Mouse (Mus musculus) T-helper 2 cell (primary cell): ENCODE measurements around the gene 4930556J24Rik.
"Not testable (repeated sequence)": the region's sequence is repeated elsewhere in the genome, so short reads cannot be mapped to it uniquely, and the experiment has no call there.

ENCODE experiments used
- in situ Hi-C: fragments of 300-600 bp; cut with MboI, MseI; formaldehyde crosslinking; loops from one replicate; pipeline ENCODE4 v1.15.1; 2025; ENCODE audit warnings: high pct_unique_total_duplicates

The 4930556J24Rik gene

DNA sequence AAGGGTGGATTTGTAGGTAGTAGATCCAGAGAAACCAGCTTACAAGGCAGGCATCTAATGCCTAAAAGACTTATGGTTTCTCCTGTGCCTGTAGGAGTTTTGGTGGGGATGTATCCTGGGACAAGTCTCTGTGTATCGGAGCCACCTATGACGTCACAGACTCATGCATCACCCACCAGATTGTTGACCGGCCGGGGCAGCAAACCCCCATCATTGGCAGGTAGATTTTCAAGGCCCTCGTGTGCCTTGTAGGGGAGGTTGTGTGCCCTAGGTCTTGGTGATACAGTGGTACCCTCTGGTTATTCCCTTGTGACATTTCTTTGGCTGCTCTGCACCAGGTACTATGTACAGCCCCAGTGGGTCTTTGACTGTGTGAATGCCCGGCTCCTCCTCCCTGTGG, at the start of gene 4930556J24Rik:
TSS of gene 4930556J24Rik (minus strand) at position 101 of the 400 bp plus-strand sequence.
- in situ Hi-C loops: no loop called here

DNA sequence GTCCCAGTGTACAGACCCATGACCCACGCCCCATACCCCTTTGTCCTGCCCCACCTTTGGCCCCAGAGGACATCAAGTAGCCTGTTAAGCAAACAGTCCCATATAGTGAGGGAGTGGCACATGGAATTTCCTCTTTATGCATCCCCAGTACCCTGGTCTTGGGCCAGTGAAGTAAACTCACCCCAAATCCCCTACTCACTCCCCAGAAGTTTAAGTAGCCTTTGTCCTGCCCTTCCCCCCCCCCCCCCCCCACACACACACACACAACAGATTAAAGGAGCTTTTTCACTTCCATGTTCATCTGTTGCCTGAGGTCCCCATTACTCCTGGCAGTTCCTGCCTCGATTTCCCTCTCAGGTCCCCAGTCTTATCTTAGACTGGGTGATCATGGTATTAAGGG, 46.7 kb upstream of the 4930556J24Rik start:
- in situ Hi-C loops: no loop called here

DNA sequence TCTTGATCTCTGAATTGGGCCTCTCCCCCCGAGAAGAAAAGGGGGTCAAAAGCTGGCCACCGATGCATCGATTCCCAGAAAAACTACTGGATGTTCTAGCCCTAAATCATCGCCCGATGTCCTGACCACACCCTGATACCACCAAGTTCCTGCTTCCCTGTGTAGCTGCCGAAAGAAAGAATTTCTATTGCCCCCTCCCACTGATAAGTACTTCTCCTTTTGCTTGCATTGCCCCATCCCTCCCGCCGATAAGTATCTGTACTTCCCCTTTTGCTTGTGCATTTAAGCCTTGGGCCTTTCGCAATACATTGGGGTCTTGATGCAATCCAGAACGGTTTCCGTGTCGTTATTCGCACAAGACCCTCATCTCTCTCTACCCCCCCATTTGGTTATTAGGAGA, 45.5 kb upstream of the 4930556J24Rik start:
- in situ Hi-C loops: not testable (repeated sequence)

DNA sequence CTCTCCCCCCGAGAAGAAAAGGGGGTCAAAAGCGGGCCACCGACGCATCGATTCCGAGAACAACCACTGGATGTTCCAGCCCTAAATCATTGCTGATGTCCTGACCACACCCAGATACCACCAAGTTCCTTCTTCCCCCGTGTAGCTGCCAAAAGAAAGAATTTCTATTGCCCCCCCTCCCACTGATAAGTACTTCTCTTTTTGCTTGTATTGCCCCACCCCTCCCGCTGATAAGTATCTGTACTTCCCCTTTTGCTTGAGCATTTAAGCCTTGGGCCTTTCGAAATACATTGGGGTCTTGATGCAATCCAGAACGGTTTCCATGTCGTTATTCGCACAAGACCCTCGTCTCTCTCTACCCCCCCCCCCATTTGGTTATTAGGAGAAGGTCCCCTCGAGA, 39.2 kb upstream of the 4930556J24Rik start:
- in situ Hi-C loops: not testable (repeated sequence)

DNA sequence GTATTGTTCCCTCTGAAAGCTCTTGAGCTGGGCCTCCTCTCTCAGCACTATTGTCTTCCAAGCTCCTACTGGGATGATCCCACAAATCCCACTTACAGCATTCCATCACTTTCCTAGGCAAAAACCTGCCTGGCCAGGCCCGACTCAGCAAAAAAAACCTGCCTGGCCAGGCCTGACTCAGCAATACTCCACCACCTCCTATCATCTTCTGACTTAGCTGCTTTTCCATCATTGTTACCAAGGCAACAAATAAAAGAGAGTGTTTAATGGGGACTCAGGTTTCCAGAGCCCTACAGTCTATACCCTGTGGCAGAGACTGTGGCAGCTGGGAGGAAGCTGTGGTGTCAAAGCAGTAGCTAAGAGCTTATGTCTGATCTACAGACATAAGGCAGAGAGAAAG, 36.0 kb upstream of the 4930556J24Rik start:
- in situ Hi-C loops: loop anchor here (5.0 kb wide), 1 partner anchor 75 kb away; no protein-coding TSS in a partner anchor

DNA sequence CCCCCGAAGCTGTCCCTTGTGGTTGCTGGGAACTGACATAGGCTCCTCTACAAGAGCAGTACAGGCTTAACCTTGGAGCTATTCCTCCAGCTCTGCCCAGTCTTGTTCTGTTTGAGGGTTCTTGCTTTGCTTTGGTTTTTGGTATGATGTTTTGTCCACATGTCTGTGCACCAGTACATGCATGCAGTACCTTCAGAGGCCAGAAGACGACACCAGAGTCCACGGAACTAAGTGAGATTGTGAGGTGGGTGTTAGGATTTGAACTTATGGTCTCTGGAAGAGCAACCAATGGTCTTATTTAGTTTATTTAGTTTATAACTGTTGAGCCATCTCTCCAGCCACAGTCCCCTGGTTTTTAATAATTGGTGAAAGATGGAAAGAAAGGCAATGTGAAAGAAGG, 29.9 kb upstream of the 4930556J24Rik start:
- in situ Hi-C loops: no loop called here

DNA sequence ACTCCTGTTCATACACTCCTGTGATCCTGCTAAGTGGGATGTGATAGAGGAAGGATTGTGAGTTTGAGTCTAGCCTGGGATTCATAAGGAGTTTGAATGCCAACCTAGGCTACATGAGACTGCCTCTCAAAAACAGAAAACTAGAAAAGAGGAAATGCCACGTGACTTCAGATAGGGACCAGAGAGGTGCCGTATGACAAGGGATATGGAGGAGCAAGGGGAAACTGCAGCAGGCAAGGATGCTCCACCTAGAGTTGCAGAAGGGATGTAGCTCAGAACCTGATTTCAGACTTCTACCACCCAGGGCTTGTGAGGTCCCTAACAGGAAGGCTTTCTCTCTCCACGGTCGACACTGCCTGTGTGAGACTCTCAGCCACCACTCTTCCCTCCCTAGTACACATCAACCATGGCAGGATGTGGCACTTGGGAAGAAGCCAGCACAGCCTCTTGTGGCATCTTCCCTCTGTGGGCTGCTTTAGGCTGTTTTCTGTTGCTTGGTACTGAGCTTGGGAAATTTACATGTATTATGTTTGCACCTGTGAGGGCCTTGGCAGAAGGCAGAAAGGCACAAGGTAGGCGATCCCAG, 28.7 kb upstream of the 4930556J24Rik start:
- in situ Hi-C loops: no loop called here

DNA sequence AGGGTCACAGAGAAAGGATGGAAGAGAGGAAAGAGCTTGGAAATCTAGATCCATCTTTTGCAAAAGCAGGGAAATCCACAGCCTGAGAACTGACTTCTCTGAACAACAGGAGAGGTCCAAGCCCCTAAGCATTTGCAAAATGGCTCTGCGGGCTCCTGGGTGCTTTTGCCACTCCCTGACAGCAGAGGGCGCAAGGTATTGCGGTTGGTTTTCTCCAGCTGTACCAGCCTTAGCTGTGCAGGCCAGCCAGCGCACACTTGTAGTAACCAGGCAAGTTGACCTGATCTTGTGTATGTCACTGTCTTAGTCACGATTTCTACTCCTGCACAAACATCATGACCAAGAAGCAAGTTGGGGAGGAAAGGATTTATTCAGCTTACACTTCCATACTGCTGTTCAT, 25.0 kb upstream of the 4930556J24Rik start:
- in situ Hi-C loops: no loop called here

DNA sequence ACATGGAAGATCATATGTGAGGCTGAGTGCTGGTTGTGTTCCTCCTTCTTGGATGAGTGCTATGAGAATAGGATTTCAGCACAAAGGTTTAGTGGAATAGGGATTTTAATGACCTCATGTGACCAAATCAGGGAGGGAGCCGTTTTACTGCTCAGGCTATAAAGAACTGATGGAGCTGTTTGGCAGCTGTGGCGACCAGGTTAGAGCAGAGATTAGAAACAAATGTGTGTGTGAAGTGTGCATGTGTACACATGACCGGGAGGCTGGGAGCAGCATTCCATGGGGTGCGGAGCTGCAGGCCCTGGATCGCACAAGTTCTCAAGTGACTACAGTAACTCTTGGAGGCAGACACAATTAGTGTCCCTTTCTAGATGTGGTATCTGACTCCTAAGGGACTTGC, 23.0 kb upstream of the 4930556J24Rik start:
- in situ Hi-C loops: no loop called here

DNA sequence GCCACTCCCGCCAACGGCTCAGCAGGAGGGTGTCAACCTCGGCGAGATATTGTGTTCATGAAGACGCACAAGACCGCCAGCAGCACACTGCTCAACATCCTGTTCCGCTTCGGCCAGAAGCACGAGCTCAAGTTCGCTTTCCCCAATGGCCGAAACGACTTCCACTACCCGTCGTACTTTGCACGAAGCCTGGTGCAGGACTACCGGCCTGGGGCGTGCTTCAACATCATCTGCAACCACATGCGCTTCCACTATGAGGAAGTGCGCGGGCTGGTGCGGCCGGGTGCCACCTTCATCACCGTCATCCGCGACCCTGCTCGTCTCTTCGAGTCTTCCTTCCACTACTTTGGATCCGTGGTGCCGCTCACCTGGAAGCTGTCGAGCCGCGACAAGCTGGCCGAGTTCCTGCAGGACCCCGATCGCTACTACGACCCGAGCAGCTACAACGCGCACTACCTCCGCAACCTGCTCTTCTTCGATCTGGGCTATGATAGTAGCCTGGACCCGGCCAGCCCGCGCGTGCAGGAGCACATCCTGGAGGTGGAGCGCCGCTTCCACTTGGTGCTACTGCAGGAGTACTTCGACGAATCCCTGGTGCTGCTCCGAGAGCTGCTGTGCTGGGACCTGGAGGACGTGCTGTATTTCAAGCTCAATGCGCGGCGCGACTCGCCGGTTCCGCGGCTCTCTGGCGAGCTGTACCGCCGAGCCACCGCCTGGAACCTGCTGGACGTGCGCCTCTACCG, 21.6 kb upstream of the 4930556J24Rik start:
- in situ Hi-C loops: no loop called here

DNA sequence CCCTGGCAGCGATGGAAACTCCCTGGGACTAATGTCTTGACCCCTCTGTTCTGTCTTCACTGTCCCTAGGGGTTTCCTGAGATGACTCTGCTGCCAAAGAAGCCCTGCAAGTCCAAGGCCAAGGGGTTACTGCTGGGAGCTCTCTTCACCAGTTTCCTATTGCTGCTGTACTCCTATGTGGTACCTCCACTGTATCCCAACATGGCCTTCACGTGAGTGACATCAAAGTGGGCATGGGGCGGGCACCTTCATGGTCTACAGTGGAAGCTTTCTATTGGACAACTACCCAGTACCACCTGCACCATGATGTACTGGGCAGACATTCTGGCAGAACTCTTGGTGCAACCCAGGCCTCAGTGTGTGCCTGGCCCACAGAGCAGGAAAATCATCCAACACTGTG, 20.3 kb upstream of the 4930556J24Rik start:
- in situ Hi-C loops: no loop called here

DNA sequence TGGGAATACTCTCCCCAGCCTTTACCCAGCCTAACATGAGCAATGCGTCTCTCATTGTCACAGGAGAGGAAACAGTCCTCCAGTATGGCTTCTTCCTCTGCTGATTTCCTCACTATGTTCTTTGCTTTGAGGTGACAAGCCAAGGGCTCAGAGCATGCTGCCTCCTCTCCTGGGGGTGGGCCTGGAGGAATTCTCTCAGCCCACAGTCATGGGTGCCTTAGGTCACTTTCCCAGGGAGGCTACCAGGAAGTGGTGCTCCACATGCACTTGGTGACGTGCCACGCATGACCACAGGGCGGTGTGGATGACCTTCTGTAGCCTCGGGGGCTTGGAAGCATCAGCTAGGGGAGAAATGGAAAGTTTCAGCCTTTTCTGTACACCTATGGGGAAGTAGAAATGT, 18.9 kb upstream of the 4930556J24Rik start:
- in situ Hi-C loops: no loop called here

DNA sequence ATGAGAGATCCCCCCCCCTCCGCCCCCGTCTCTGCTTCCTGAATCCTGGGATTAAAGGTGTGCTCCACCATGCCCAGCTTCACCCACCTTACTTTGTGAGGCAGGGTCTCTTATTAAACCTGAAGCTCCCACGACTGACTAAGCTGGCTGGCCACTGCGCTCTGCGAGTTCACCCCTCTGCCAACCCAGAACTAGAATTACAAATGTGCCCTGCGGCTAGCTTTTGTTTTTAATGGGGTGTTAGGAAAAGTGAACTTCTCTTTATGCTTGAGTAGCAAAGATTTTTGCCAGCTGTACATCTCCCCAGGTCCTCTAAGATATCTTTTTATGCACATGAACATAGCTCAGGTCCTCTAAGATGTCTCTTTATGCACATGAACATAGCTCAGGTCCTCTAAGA, 17.3 kb upstream of the 4930556J24Rik start:
- in situ Hi-C loops: no loop called here

DNA sequence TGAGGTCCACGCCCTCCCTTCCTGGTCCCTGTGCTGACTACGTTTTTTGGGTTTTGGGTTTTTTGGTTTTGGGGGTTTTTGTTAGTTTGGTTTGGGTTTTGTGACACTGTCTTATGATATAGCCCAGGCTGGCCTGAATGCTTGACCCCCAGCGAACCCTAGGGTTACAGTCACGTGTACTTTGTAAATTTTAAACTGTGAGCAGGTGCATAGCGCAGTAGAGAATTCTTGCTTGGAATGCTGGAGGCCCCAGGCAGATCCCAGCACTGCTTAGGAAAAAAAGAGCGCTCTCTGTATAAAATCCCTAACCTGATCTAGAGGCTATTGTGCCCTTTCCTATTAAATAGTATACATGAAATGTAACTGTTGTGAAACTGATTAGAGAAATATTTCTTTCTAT, 16.6 kb upstream of the 4930556J24Rik start:
- in situ Hi-C loops: no loop called here

DNA sequence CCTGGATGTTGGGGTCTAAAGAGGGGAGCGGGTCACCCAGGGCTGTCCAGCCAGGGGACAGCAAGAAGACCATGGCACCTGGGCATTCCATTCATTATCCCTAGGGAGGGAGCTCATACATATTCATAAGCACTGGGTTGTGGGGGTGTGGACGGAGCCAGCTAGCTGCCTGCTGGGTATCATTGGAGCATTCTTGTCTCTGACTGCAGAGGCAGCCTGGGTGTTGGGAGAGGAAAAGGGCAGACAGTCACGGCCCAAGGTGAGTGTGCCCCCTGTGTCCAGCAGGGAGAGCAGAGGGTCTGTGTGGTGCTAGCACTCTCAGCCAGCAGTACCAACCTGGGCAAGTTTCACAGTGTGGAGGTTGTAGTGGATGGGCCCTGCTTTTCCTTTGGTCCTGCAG, 13.2 kb upstream of the 4930556J24Rik start:
- in situ Hi-C loops: no loop called here

DNA sequence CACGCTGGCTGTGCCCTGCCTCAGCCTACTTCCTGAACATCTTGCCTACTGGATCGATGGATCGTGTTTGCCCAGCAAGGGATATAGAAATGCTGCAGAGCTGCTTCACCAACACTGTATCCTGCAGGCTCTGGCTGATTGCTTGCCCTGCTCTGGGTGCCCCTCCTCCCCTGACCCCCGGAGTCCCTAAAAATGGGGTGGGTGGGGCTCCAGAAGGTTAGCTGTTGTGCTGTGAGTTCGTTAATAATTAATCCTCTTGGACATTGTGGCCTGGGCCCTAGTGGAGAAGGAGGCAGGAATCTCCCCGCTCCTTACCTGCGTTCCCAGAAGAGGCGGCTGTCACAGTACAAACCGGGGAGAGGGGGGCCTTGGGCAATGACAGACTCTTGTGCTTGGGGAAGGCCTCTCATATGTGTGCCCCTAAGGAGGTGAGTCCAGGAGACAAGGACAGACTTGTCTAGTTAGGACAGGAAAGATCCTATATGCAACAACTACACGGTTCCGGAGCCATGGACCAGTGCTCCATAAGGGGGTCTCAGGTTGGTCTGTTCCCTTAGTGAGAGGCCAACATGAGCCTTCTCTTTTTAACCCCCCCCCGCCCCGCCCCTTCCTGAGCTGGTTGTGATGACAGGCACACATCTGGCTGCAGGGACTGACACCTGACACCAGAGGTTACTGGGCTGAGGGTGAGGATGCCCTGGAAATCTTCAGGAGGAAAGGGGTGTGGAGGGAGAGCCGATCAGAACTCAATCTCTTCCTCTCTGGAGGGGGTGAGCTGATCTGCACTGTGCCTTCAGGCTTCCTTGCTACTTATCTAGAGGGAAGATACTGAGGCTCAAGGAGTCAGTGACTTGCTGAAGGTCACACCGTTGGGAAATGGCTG, 7.5 kb upstream of the 4930556J24Rik start:
- in situ Hi-C loops: no loop called here

DNA sequence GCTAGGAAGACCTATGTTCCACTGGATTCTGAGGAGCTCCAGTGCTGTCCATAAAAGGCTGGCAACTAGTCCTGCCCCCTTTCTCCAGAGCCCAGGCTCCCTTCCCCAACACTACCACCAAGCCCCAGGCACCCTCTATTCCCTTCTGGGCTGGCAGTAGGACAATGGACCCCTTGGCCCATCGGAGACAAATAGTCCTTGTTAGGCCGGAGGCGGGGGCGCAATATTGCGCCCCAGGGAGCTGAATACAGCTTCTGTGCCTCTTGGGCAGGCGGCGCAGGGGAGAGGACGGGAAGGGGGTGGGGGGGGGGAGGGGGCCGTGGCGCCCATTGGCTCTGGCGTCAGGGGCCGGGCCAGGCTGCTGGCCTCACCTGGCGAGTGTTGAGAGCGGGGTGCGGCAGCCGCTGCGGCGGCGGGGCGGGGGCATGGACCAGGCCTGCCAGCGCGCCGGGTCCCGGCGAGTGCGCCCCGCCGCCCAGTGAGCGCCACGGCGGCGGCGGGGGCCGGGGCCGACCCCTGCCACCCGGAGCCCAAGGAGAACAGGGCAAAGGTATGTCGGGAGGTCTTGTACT, 6.8 kb upstream of the 4930556J24Rik start, which contains the start of gene Gal3st1:
TSS of gene Gal3st1 (plus strand) at position 346 of the 572 bp plus-strand sequence.
- in situ Hi-C loops: no loop called here

DNA sequence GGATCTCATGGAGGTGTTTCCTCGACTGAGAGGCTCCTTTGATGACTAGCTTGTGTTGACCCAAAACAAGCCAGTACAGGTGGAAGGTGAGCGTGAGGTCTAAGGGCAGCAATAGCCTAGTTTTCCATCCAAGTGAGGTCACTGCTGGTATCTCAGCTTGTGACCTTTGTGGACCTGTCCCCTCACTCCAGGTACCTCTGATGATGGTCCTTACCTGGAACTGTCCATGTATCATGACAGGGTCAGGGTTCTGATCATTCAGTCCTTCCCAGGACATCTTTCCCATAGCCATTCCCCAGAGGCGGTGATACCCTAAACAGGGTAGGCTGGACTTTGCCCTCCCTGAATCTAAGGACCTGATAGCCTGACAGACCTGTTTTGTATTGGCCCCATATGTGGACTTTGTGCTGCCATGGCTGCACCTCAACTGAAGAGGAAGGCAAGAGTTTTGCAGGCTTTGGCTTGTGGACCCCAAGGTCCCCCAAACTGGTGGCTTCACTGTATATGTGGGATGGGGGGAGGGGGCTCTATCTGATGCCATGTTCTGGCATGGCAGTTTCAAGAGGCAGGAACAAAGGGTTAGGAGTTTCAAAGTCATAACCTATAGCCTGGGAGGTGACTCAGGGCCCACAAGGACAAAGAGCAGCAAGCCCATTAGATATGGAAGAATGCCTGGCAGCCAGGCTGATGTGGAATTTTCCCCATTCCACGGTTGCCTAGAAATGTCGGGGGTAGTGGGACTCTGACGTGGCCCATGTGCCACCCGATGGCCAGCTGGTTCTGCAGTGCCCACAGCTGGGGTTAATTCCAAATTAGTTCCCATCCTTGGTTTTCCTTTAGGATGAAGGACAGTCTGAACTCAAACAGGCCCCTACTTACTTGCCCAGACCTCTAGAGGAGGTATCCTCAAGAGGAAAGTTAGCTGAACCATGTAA, 6.0 kb upstream of the 4930556J24Rik start:
- in situ Hi-C loops: no loop called here

DNA sequence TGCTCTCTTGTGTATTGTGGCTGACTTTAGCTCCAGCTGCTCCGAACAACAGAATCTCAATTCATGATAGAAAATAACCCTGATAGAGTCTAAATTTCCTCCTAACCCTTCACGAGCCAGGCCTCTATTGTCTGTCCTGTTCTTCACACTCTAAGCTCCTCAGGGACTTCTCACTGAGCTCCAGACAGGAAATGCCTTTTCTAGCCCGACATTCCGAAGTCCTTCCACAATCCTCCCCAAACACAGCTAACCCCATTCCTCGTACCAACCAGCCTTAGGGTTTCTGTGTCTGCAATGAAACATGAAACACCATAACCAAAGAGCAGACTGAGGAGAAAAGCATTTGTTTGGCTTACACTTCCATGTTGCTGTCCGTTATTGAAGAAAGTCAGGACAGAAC, 5.0 kb upstream of the 4930556J24Rik start:
- in situ Hi-C loops: no loop called here

DNA sequence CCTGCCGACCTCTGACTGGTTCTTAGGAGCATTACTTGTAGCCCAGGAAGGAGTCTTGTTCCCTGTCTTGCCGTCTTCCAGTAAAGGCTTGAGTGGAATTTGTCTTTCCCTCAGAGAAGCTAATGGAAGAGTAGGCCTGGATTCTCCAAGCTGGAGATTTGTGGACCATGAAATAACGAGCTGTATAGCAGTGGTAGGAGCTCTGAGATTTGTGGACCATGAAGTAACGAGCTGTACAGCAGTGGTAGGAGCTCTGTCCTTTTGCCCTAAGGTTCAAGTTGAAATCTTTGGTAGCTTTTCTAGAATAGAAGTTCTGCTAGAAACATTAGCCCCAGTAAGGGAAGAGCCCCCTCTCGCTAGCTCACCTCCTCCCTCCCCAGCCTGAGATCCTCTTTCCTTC, 1.8 kb upstream of the 4930556J24Rik start:
- in situ Hi-C loops: no loop called here

DNA sequence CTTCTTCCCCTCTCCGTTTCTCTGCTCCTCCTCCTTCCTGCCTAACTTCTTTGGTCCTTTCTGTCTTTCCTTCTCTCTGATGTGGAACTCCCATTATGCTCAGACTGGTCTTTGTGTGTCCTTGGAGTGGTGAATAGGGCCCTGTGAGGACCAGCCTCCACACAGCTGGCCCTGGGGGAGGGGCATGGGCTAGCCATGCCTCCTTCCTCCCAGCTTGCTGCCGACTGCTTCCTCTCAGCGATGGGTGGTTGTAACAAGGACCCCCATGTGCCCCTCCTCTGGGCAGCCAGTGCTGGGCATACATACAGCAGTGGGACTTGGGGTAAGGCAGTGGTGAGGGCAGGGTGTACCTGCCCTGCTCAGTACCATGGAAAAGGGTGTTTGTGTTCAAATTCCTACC, 2.3 kb downstream of the 4930556J24Rik start:
- in situ Hi-C loops: no loop called here
